Mouse (Mus musculus): ENCODE measurements at regions not wholly inside any gene's neighbourhood (a gene's known extent, or its start where the extent isn't known, plus 50 kb on each side); places are given as distances from the start of the nearest gene placed in this dataset. TPM values are rescaled to one million over a fixed set of nuclear protein-coding genes. Genes with fewer than 3 reads are reported as not detected.

- Histone ChIP-seq H3K9ac (ENCODE audit: low read length) (no peak overlapping the region), H3K4me2 (ENCODE audit: low read depth) (0 out of 2 replicates have a peak overlapping the region, but pooled peaks have one; percentile 7), H3K4me3 (ENCODE audit: low read depth, low read length) (no peak overlapping the region), H3K27me3 (ENCODE audit: control insufficient read depth, insufficient read depth, low read length) (no peaks in the 10 kb centered on the region), H3K9me3 (ENCODE audit: control insufficient read depth, low read length) (no peaks in the 10 kb centered on the region), H3K4me1 (ENCODE audit: control insufficient read depth, insufficient read depth, low read length) (no peaks in the 10 kb centered on the region), H3K36me3 (ENCODE audit: control insufficient read depth, insufficient read depth, low read length) (no peaks in the 10 kb centered on the region), H3K27ac (ENCODE audit: low read depth, low read length) (no peak overlapping the region)
- DNase-seq (ENCODE audit: low spot score) (no peak), ATAC-seq (ENCODE audit: insufficient read depth, low FRiP score, low TSS enrichment) (no peak)
- 24% methylated on average over 6 of the region's 6 CpGs for WGBS
Observed at GRCm38 (mm10) chr6:73368836-73369141, 100.7 kb downstream of the 4931417E11Rik start.

GRCm38 (mm10) chr6:73368047-73368835, 101.2 kb downstream of the 4931417E11Rik start:
- DNase-seq (ENCODE audit: low spot score): no peak
- Histone ChIP-seq H3K27me3 (ENCODE audit: control insufficient read depth, insufficient read depth, low read length) (no peaks in the 10 kb centered on the region), H3K4me3 (ENCODE audit: low read depth, low read length) (no peak overlapping the region), H3K27ac (ENCODE audit: low read depth, low read length) (no peak overlapping the region), H3K9ac (ENCODE audit: low read length) (no peak overlapping the region), H3K9me3 (ENCODE audit: control insufficient read depth, low read length) (no peaks in the 10 kb centered on the region), H3K4me1 (ENCODE audit: control insufficient read depth, insufficient read depth, low read length) (no peaks in the 10 kb centered on the region), H3K4me2 (ENCODE audit: low read depth) (0 out of 2 replicates have a peak overlapping the region, but pooled peaks have one; percentile 7), H3K36me3 (ENCODE audit: control insufficient read depth, insufficient read depth, low read length) (no peaks in the 10 kb centered on the region)
- ATAC-seq (ENCODE audit: insufficient read depth, low FRiP score, low TSS enrichment): no peak; the same call in 1 of the 2 replicates
- 13% methylated on average over 21 of the region's 21 CpGs for WGBS

DNA sequence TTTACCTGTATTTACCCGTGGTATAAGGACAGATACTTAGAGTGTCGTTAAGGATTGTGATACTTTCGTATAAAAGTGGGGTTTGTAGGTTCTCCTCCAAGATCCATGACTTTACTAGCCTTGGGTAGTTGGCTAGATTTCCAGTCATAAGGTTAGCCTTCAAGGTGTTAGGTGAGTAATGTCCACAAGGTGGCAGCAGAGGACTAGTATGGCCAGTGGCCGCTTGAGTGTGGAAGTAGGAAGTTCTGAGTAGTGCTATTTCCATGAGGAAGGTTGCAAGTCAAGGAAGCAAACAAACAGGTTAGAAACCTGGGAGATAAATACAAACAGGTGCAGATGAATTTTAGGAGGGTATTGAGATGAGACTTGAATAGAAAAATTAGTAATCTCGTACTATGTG, 101.9 kb downstream of the 4931417E11Rik start:
- ATAC-seq (ENCODE audit: insufficient read depth, low FRiP score, low TSS enrichment) (peak; percentile 63; the same call in 1 of the 2 replicates), DNase-seq (ENCODE audit: low spot score) (peak; percentile 78)
- Histone ChIP-seq H3K27ac (ENCODE audit: low read depth, low read length) (no peak overlapping the region), H3K36me3 (ENCODE audit: control insufficient read depth, insufficient read depth, low read length) (no peaks in the 10 kb centered on the region), H3K4me3 (ENCODE audit: low read depth, low read length) (no peak overlapping the region), H3K27me3 (ENCODE audit: control insufficient read depth, insufficient read depth, low read length) (no peaks in the 10 kb centered on the region), H3K4me2 (ENCODE audit: low read depth) (no peak overlapping the region), H3K9ac (ENCODE audit: low read length) (no peak overlapping the region), H3K9me3 (ENCODE audit: control insufficient read depth, low read length) (no peaks in the 10 kb centered on the region), H3K4me1 (ENCODE audit: control insufficient read depth, insufficient read depth, low read length) (no peaks in the 10 kb centered on the region)
- WGBS: 7% methylated on average over 5 of the region's 5 CpGs

DNA sequence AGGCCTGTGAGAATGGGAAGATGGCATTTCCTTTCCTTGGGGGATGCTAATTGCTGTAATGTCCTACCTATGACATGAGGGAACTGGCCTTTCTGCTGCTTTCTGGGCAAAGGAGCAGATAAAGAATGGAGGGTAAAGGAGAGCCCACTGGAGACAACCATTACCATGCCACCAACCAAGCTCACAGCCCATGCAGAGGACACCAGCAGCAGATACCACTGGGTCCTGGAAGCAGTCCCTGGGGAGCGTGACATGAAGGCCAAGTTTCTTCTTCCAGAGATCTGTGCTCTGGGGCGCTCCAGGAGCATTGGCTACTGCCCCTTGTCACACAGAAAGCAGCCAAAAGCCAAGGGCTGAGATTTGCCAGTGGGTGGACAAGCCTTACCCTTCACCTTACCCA, 102.8 kb downstream of the 4931417E11Rik start:
- DNase-seq (ENCODE audit: low spot score) (no peak), ATAC-seq (ENCODE audit: insufficient read depth, low FRiP score, low TSS enrichment) (no peak)
- no peak overlapping the region for H3K4me2 ChIP-seq (ENCODE audit: low read depth)
- no peaks in the 10 kb centered on the region for H3K9me3 ChIP-seq (ENCODE audit: control insufficient read depth, low read length)
- no peak overlapping the region for H3K27ac ChIP-seq (ENCODE audit: low read depth, low read length)
- H3K9ac ChIP-seq (ENCODE audit: low read length): no peak overlapping the region
- WGBS: 93% methylated on average over 2 of the region's 2 CpGs
- no peaks in the 10 kb centered on the region for H3K36me3 ChIP-seq (ENCODE audit: control insufficient read depth, insufficient read depth, low read length)
- H3K4me3 ChIP-seq (ENCODE audit: low read depth, low read length): no peak overlapping the region
- H3K27me3 ChIP-seq (ENCODE audit: control insufficient read depth, insufficient read depth, low read length): no peaks in the 10 kb centered on the region
- no peaks in the 10 kb centered on the region for H3K4me1 ChIP-seq (ENCODE audit: control insufficient read depth, insufficient read depth, low read length)

GRCm38 (mm10) chr6:73365306-73365705, 104.2 kb downstream of the 4931417E11Rik start:
- ATAC-seq (ENCODE audit: insufficient read depth, low FRiP score, low TSS enrichment): no peak
- H3K9me3 ChIP-seq (ENCODE audit: control insufficient read depth, low read length): no peaks in the 10 kb centered on the region
- 89% methylated on average over 9 of the region's 9 CpGs for WGBS

GRCm38 (mm10) chr6:73334995-73335394, 86.8 kb downstream of the Suclg1 start:
- H3K4me2 ChIP-seq (ENCODE audit: low read depth): no peak overlapping the region
- H3K9me3 ChIP-seq (ENCODE audit: control insufficient read depth, low read length): no peaks in the 10 kb centered on the region
- H3K27me3 ChIP-seq (ENCODE audit: control insufficient read depth, insufficient read depth, low read length): no peaks in the 10 kb centered on the region
- no peak overlapping the region for H3K9ac ChIP-seq (ENCODE audit: low read length)
- no peaks in the 10 kb centered on the region for H3K36me3 ChIP-seq (ENCODE audit: control insufficient read depth, insufficient read depth, low read length)
- no peak overlapping the region for H3K4me3 ChIP-seq (ENCODE audit: low read depth, low read length)
- H3K27ac ChIP-seq (ENCODE audit: low read depth, low read length): no peak overlapping the region
- WGBS: 77% methylated on average over 6 of the region's 6 CpGs
- no peaks in the 10 kb centered on the region for H3K4me1 ChIP-seq (ENCODE audit: control insufficient read depth, insufficient read depth, low read length)
- DNase-seq (ENCODE audit: low spot score): no peak
- ATAC-seq (ENCODE audit: insufficient read depth, low FRiP score, low TSS enrichment): no peak

More at GRCm38 (mm10) chr6:73365306-73365705, 104.2 kb downstream of the 4931417E11Rik start:
- H3K27ac ChIP-seq (ENCODE audit: low read depth, low read length): no peak overlapping the region
- no peaks in the 10 kb centered on the region for H3K36me3 ChIP-seq (ENCODE audit: control insufficient read depth, insufficient read depth, low read length)
- H3K9ac ChIP-seq (ENCODE audit: low read length): no peak overlapping the region
- no peaks in the 10 kb centered on the region for H3K27me3 ChIP-seq (ENCODE audit: control insufficient read depth, insufficient read depth, low read length)
- DNase-seq (ENCODE audit: low spot score): no peak
- H3K4me2 ChIP-seq (ENCODE audit: low read depth): no peak overlapping the region
- no peak overlapping the region for H3K4me3 ChIP-seq (ENCODE audit: low read depth, low read length)
- no peaks in the 10 kb centered on the region for H3K4me1 ChIP-seq (ENCODE audit: control insufficient read depth, insufficient read depth, low read length)

DNA sequence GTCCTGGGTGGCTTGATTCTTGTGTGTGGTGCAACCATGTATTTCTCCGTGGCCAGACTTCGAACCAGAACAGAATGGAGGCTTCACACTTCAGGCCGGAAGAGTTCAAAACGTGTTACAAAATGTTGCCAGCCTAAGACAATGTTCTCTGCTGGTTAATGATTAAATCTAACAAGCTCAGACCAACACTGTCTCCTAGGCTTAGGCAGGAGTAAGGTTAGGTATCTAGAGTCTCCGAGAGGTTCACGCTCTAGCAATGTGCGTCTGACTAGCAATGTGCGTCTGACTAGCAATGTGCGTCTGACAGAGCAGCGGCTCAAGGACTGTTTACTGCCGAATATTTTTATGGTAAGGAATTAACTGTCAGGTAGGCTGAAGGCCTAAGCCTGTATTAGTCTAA, 81.5 kb downstream of the Suclg1 start:
- ATAC-seq (ENCODE audit: insufficient read depth, low FRiP score, low TSS enrichment) (no peak), DNase-seq (ENCODE audit: low spot score) (no peak)
- no peak overlapping the region for H3K4me2 ChIP-seq (ENCODE audit: low read depth)
- no peak overlapping the region for H3K9ac ChIP-seq (ENCODE audit: low read length)
- no peaks in the 10 kb centered on the region for H3K36me3 ChIP-seq (ENCODE audit: control insufficient read depth, insufficient read depth, low read length)
- 90% methylated on average over 11 of the region's 11 CpGs for WGBS
- no peaks in the 10 kb centered on the region for H3K4me1 ChIP-seq (ENCODE audit: control insufficient read depth, insufficient read depth, low read length)
- no peak overlapping the region for H3K4me3 ChIP-seq (ENCODE audit: low read depth, low read length)
- no peaks in the 10 kb centered on the region for H3K27me3 ChIP-seq (ENCODE audit: control insufficient read depth, insufficient read depth, low read length)
- H3K27ac ChIP-seq (ENCODE audit: low read depth, low read length): no peak overlapping the region
- no peaks in the 10 kb centered on the region for H3K9me3 ChIP-seq (ENCODE audit: control insufficient read depth, low read length)

Small RNA genes in the stretch of these regions (microRNA-seq; reads per million reads assigned to microRNA genes)
- not detected for gene Gm24370

Data from neural tube, embryonic 11.5 days (tissue).